Mouse (Mus musculus) MEL (cell line): ENCODE results near the gene Gm17657. TPM values are rescaled to one million over a fixed set of nuclear protein-coding genes. Genes with fewer than 3 reads are reported as not detected.

Experiments used
- DNase-seq: peaks from one replicate; pipeline ENCODE4 v3.0.0; 2011; ENCODE audit warnings: low read depth, low spot score
- H3K27ac ChIP-seq: 2 replicates; pipeline ENCODE4 v1.5.1; 2012; ENCODE audit warnings: low read depth, mild to moderate bottlenecking, control low read depth, low read length, moderate library complexity; ENCODE audit not compliant: control insufficient read depth
- H3K27me3 ChIP-seq, 2 experiments: fragments of 150-350 bp in 1 of 2; sonication (generic) in 1 of 2; 2 replicates each; pipeline ENCODE4 v1.6.1; 2012; ENCODE audit warnings: low read length in 2 of 2, mild to moderate bottlenecking in 2 of 2, improper control_type of control experiment in 1 of 2, moderate library complexity in 1 of 2; ENCODE audit not compliant: insufficient read depth in 2 of 2, control insufficient read depth in 1 of 2
- H3K36me3 ChIP-seq, 2 experiments: 2 replicates each; pipeline ENCODE4 v1.6.1; 2012 to 2014; ENCODE audit warnings: low read length in 2 of 2, improper control_type of control experiment in 1 of 2, inconsistent platforms in 1 of 2, mild to moderate bottlenecking in 1 of 2; ENCODE audit not compliant: insufficient read depth in 2 of 2, control insufficient read depth in 1 of 2
- H3K4me1 ChIP-seq, 2 experiments: fragments of 150-350 bp in 1 of 2; sonication (generic) in 1 of 2; 2 replicates each; pipeline ENCODE4 v1.6.1; 2012; ENCODE audit warnings: low read length in 2 of 2, improper control_type of control experiment in 1 of 2, mild to moderate bottlenecking in 1 of 2; ENCODE audit not compliant: insufficient read depth in 2 of 2, control insufficient read depth in 1 of 2
- H3K4me3 ChIP-seq, 2 experiments: fragments of 150-350 bp in 1 of 2; sonication (generic) in 1 of 2; 2 replicates each; pipeline ENCODE4 v1.5.1; 2012; ENCODE audit warnings: low read depth in 2 of 2, low read length in 2 of 2, mild to moderate bottlenecking in 2 of 2, moderate library complexity in 2 of 2, control low read depth in 1 of 2, improper control_type of control experiment in 1 of 2; ENCODE audit not compliant: control insufficient read depth in 1 of 2, insufficient read depth in 1 of 2
- H3K79me2 ChIP-seq: 2 replicates; pipeline ENCODE4 v1.6.1; 2012; ENCODE audit warnings: mild to moderate bottlenecking, low read length, moderate library complexity; ENCODE audit not compliant: control insufficient read depth, poor library complexity, insufficient read depth
- H3K9ac ChIP-seq: 2 replicates; pipeline ENCODE4 v1.6.1; 2012; ENCODE audit warnings: low read depth, mild to moderate bottlenecking, control low read depth, low read length, moderate library complexity; ENCODE audit not compliant: control insufficient read depth, poor library complexity, severe bottlenecking
- H3K9me3 ChIP-seq: fragments of 150-350 bp; sonication (generic); replicated peaks from 2 replicates; pipeline ENCODE4 v1.6.1; 2012; ENCODE audit warnings: mild to moderate bottlenecking, low read length, improper control_type of control experiment, moderate library complexity; ENCODE audit not compliant: insufficient read depth
- BHLHE40 ChIP-seq: IDR thresholded peaks from 2 replicates; pipeline ENCODE4 v1.6.1; 2012; ENCODE audit warnings: low read depth, mild to moderate bottlenecking, inconsistent platforms, low read length, improper control_type of control experiment, borderline replicate concordance
- CHD1 ChIP-seq: IDR thresholded peaks from 2 replicates; pipeline ENCODE4 v1.6.1; 2012; ENCODE audit warnings: low read depth, mild to moderate bottlenecking, inconsistent platforms, low read length, improper control_type of control experiment
- E2F4 ChIP-seq: IDR thresholded peaks from 2 replicates; pipeline ENCODE4 v1.6.1; 2011; ENCODE audit warnings: low read depth, low read length, improper control_type of control experiment, borderline replicate concordance
- EP300 ChIP-seq, 2 experiments: IDR thresholded peaks; 2 replicates each; pipeline ENCODE4 v1.6.1; 2011; ENCODE audit warnings: improper control_type of control experiment in 2 of 2, low read length in 2 of 2, low read depth in 1 of 2, mild to moderate bottlenecking in 1 of 2
- ETS1 ChIP-seq: IDR thresholded peaks from 2 replicates; pipeline ENCODE4 v1.6.1; 2012; ENCODE audit warnings: low read depth, mild to moderate bottlenecking, inconsistent platforms, low read length, improper control_type of control experiment, moderate library complexity
- GABPA ChIP-seq: IDR thresholded peaks from 2 replicates; pipeline ENCODE4 v1.6.1; 2012; ENCODE audit warnings: low read depth, mild to moderate bottlenecking, inconsistent platforms, low read length, improper control_type of control experiment, moderate library complexity
- HCFC1 ChIP-seq: IDR thresholded peaks from 2 replicates; pipeline ENCODE4 v1.6.1; 2012; ENCODE audit warnings: low read depth, mild to moderate bottlenecking, inconsistent platforms, low read length, improper control_type of control experiment, moderate library complexity
- JUND ChIP-seq: IDR thresholded peaks from 2 replicates; pipeline ENCODE4 v1.6.1; 2011; ENCODE audit warnings: low read depth, mild to moderate bottlenecking, improper control_type of control experiment, low read length
- KAT2A ChIP-seq: conservative IDR thresholded peaks from 2 replicates; pipeline ENCODE4 v1.6.1; 2012; ENCODE audit warnings: low read depth, low read length, improper control_type of control experiment, inconsistent platforms
- MAFK ChIP-seq: IDR thresholded peaks from 2 replicates; pipeline ENCODE4 v1.6.1; 2011; ENCODE audit warnings: low read depth, mild to moderate bottlenecking, low read length, improper control_type of control experiment, borderline replicate concordance
- MAX ChIP-seq: IDR thresholded peaks from 2 replicates; pipeline ENCODE4 v1.6.1; 2011; ENCODE audit warnings: low read length, improper control_type of control experiment
- MAZ ChIP-seq: IDR thresholded peaks from 2 replicates; pipeline ENCODE4 v1.6.1; 2012; ENCODE audit warnings: low read depth, mild to moderate bottlenecking, inconsistent platforms, low read length, improper control_type of control experiment
- MEF2A ChIP-seq: IDR thresholded peaks from 2 replicates; pipeline ENCODE4 v1.6.1; 2014; ENCODE audit warnings: low read depth, mild to moderate bottlenecking, inconsistent platforms, low read length, improper control_type of control experiment; ENCODE audit not compliant: poor library complexity, insufficient replicate concordance, severe bottlenecking; ENCODE audit errors: extremely low read depth
- MYB ChIP-seq: IDR thresholded peaks from 2 replicates; pipeline ENCODE4 v1.6.1; 2011; ENCODE audit warnings: mild to moderate bottlenecking, low read depth, low read length, improper control_type of control experiment
- NELFE ChIP-seq: IDR thresholded peaks from 2 replicates; pipeline ENCODE4 v1.6.1; 2011; ENCODE audit warnings: low read depth, low read length, improper control_type of control experiment
- NRF1 ChIP-seq: IDR thresholded peaks from 2 replicates; pipeline ENCODE4 v1.6.1; 2014; ENCODE audit warnings: low read depth, mild to moderate bottlenecking, inconsistent platforms, low read length, improper control_type of control experiment, moderate library complexity; ENCODE audit not compliant: poor library complexity, insufficient read depth, severe bottlenecking
- POLR2A ChIP-seq, 2 experiments: IDR thresholded peaks; 2 replicates each; pipeline ENCODE4 v1.6.1; 2011 to 2012; ENCODE audit warnings: low read length in 2 of 2, mild to moderate bottlenecking in 2 of 2, control low read depth in 1 of 2, improper control_type of control experiment in 1 of 2, low read depth in 1 of 2, moderate library complexity in 1 of 2; ENCODE audit not compliant: control insufficient read depth in 1 of 2, insufficient read depth in 1 of 2, poor library complexity in 1 of 2
- POLR2AphosphoS2 ChIP-seq: IDR thresholded peaks from 2 replicates; pipeline ENCODE4 v1.6.1; 2011; ENCODE audit warnings: low read length, improper control_type of control experiment
- RAD21 ChIP-seq: IDR thresholded peaks from 2 replicates; pipeline ENCODE4 v1.6.1; 2011; ENCODE audit warnings: mild to moderate bottlenecking, low read depth, low read length, improper control_type of control experiment
- SIN3A ChIP-seq: IDR thresholded peaks from 2 replicates; pipeline ENCODE4 v1.6.1; 2012; ENCODE audit warnings: low read length, improper control_type of control experiment, inconsistent platforms
- TBP ChIP-seq: IDR thresholded peaks from 2 replicates; pipeline ENCODE4 v1.8.0; 2011; ENCODE audit warnings: low read depth, low read length, improper control_type of control experiment
- TCF12 ChIP-seq: IDR thresholded peaks from 2 replicates; pipeline ENCODE4 v1.6.1; 2014; ENCODE audit warnings: low read depth, mild to moderate bottlenecking, inconsistent platforms, low read length, improper control_type of control experiment, moderate library complexity
- UBTF ChIP-seq: IDR thresholded peaks from 2 replicates; pipeline ENCODE4 v1.6.1; 2012; ENCODE audit warnings: low read depth, mild to moderate bottlenecking, inconsistent platforms, low read length, improper control_type of control experiment, moderate library complexity, borderline replicate concordance; ENCODE audit not compliant: insufficient read depth
- USF1 ChIP-seq: IDR thresholded peaks from 2 replicates; pipeline ENCODE4 v1.6.1; 2014; ENCODE audit warnings: low read depth, mild to moderate bottlenecking, inconsistent platforms, low read length, improper control_type of control experiment, moderate library complexity
- USF2 ChIP-seq, 2 experiments: IDR thresholded peaks; 2 replicates each; pipeline ENCODE4 v1.6.1; 2011 to 2012; ENCODE audit warnings: improper control_type of control experiment in 2 of 2, low read length in 2 of 2, borderline replicate concordance in 1 of 2, inconsistent platforms in 1 of 2, low read depth in 1 of 2, mild to moderate bottlenecking in 1 of 2; ENCODE audit not compliant: insufficient read depth in 1 of 2
- ZC3H11A ChIP-seq: IDR thresholded peaks from 2 replicates; pipeline ENCODE4 v1.6.1; 2012; ENCODE audit warnings: low read depth, mild to moderate bottlenecking, inconsistent platforms, low read length, improper control_type of control experiment
- ZMIZ1 ChIP-seq: IDR thresholded peaks from 2 replicates; pipeline ENCODE4 v1.6.1; 2012; ENCODE audit warnings: low read depth, mild to moderate bottlenecking, inconsistent platforms, low read length, improper control_type of control experiment, moderate library complexity
- ZNF384 ChIP-seq: IDR thresholded peaks from 2 replicates; pipeline ENCODE4 v1.6.1; 2012; ENCODE audit warnings: low read depth, mild to moderate bottlenecking, inconsistent platforms, low read length, improper control_type of control experiment
- polyA plus RNA-seq, 2 experiments: library from polyadenylated mRNA; stranded (reverse) in 1 of 2; unstranded in 1 of 2; fragments of >175 nt in 1 of 2; fragments of >200 nt in 1 of 2; gene quantifications; 2 replicates each; pipeline versions ENCODE4 v1.2.1 to v1.2.4; 2012; ENCODE audit warnings: low replicate concordance in 2 of 2, low read depth in 1 of 2; ENCODE audit not compliant: insufficient read length in 2 of 2, insufficient read depth in 1 of 2, missing spikeins in 1 of 2
- total RNA-seq: library from RNA; depleted of rRNA; stranded (reverse); fragments of 300-350 nt; gene quantifications from 2 replicates; pipeline ENCODE4 v1.2.3, GENCODE M21; 2012

Gene Gm17657
- total and polyA plus RNA-seq, 3 experiments = 0.31 to 2.7 TPM; not detected in 1

DNA sequence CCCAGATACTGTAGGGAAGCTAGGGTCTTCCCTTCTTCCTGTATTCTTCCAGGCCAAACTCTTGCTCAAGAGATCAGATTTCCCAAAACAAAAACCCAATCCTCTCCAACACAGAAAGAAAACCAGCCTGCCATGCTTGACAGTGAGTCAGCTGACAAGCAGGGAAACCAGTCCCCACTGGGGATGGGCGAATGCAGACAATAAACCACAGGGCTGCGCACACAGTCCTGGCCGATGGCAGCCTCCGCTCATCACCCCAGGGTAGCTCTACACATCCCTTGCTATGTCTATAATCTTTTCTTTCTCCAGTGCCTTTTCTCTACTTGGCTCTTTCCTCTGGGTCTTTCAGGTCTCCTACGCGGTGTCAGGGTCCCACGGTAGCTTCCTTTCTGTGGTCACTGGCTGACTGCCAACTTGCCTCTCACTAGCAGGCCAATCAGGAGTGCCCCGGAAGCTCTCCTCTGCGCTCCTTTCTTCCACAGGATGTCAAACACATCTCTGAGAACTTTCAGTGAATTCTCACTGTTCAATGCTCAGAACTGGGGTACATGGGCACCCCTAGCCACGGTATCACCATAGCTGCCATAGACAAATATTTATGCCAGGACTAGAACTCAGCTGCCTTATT, 17.6 kb downstream of the Gm17657 start:
- Histone ChIP-seq H3K79me2 (no peaks in the 10 kb centered on the region), H3K27me3 (no peaks in the 10 kb centered on the region), H3K9me3 (no peaks in the 10 kb centered on the region), H3K4me1 (peaks cover 3 to 23% of the 10 kb centered on the region in 2 experiments; a peak in 3 of 4 replicates), H3K27ac (peak overlapping the region; percentile 82), H3K4me3 (peak overlapping the region in 1 of 2 experiments; percentile 42; a peak in 3 of 4 replicates), H3K9ac (peak overlapping the region; percentile 59), H3K36me3 (peaks cover 0 to 13% of the 10 kb centered on the region in 2 experiments; a peak in 2 of 4 replicates)
- peak; percentile 94 for DNase-seq
- TF ChIP-seq POLR2A (IDR thresholded peaks at IDR 0.05; ENCODE audit: control insufficient read depth in 1 of 2, insufficient read depth in 1 of 2, low read depth in 1 of 2, low read length in 2 of 2, poor library complexity in 1 of 2) (peak; percentile 20 to 43; a peak in 1 of 4 replicates), E2F4 (no peak), TBP (peak; percentile 52; the same call in 1 of the 2 replicates), MYB (no peak), ZNF384 (no peak), ETS1 (peak; percentile 59; the same call in 1 of the 2 replicates), RAD21 (no peak), MAFK (no peak), ZMIZ1 (no peak), USF2 (IDR thresholded peaks at IDR 0.05; ENCODE audit: borderline replicate concordance in 1 of 2, insufficient read depth in 1 of 2, low read depth in 1 of 2, low read length in 2 of 2) (no peak), TCF12 (peak; percentile 3; the same call in 1 of the 2 replicates), JUND (no peak), BHLHE40 (no peak), NELFE (peak; percentile 37; the same call in 1 of the 2 replicates), MAX (no peak), GABPA (no peak), ZC3H11A (no peak), CHD1 (no peak), MEF2A (no peak), USF1 (peak; percentile 61), SIN3A (no peak), EP300 (IDR thresholded peaks at IDR 0.05; ENCODE audit: low read depth in 1 of 2, low read length in 2 of 2) (peak; percentile 8 to 16; a peak in 1 of 4 replicates), KAT2A (no peak), UBTF (no peak), NRF1 (peak; percentile 21; the same call in 1 of the 2 replicates), MAZ (no peak), POLR2AphosphoS2 (no peak), HCFC1 (0 out of 2 replicates have a peak, but pooled peaks have one; percentile 49)
